Mouse (Mus musculus) MEL (cell line): ENCODE data around the gene Hdgf. TPM values are rescaled to one million over a fixed set of nuclear protein-coding genes. Genes with fewer than 3 reads are reported as not detected.

Experiments
- BHLHE40 ChIP-seq: IDR thresholded peaks from 2 replicates; pipeline ENCODE4 v1.6.1; 2012; ENCODE audit warnings: low read depth, mild to moderate bottlenecking, inconsistent platforms, low read length, improper control_type of control experiment, borderline replicate concordance
- CHD1 ChIP-seq: IDR thresholded peaks from 2 replicates; pipeline ENCODE4 v1.6.1; 2012; ENCODE audit warnings: low read depth, mild to moderate bottlenecking, inconsistent platforms, low read length, improper control_type of control experiment
- CTCF ChIP-seq, 3 experiments: IDR thresholded peaks in 2 of 3; conservative IDR thresholded peaks in 1 of 3; 2 replicates each; pipeline ENCODE4 v1.5.1; 2011 to 2012; ENCODE audit warnings: low read length in 3 of 3, low read depth in 2 of 3, mild to moderate bottlenecking in 2 of 3, improper control_type of control experiment in 1 of 3, inconsistent platforms in 1 of 3, mixed read lengths in 1 of 3, moderate library complexity in 1 of 3; ENCODE audit not compliant: control insufficient read depth in 1 of 3, insufficient read depth in 1 of 3, poor library complexity in 1 of 3, severe bottlenecking in 1 of 3
- E2F4 ChIP-seq: IDR thresholded peaks from 2 replicates; pipeline ENCODE4 v1.6.1; 2011; ENCODE audit warnings: low read depth, low read length, improper control_type of control experiment, borderline replicate concordance
- ELF1 ChIP-seq: IDR thresholded peaks from 2 replicates; pipeline ENCODE4 v1.6.1; 2014; ENCODE audit warnings: low read depth, mild to moderate bottlenecking, inconsistent platforms, low read length, improper control_type of control experiment, moderate library complexity
- EP300 ChIP-seq, 2 experiments: IDR thresholded peaks; 2 replicates each; pipeline ENCODE4 v1.6.1; 2011; ENCODE audit warnings: improper control_type of control experiment in 2 of 2, low read length in 2 of 2, low read depth in 1 of 2, mild to moderate bottlenecking in 1 of 2
- GATA1 ChIP-seq: IDR thresholded peaks from 2 replicates; pipeline ENCODE4 v1.6.1; 2011; ENCODE audit warnings: low read depth, low read length, improper control_type of control experiment
- HCFC1 ChIP-seq: IDR thresholded peaks from 2 replicates; pipeline ENCODE4 v1.6.1; 2012; ENCODE audit warnings: low read depth, mild to moderate bottlenecking, inconsistent platforms, low read length, improper control_type of control experiment, moderate library complexity
- KAT2A ChIP-seq: conservative IDR thresholded peaks from 2 replicates; pipeline ENCODE4 v1.6.1; 2012; ENCODE audit warnings: low read depth, low read length, improper control_type of control experiment, inconsistent platforms
- MXI1 ChIP-seq: IDR thresholded peaks from 2 replicates; pipeline ENCODE4 v1.6.1; 2011; ENCODE audit warnings: mild to moderate bottlenecking, low read depth, low read length, improper control_type of control experiment
- MYB ChIP-seq: IDR thresholded peaks from 2 replicates; pipeline ENCODE4 v1.6.1; 2011; ENCODE audit warnings: mild to moderate bottlenecking, low read depth, low read length, improper control_type of control experiment
- MYC ChIP-seq: IDR thresholded peaks from 2 replicates; pipeline ENCODE4 v1.6.1; 2011; ENCODE audit warnings: low read depth, mild to moderate bottlenecking, low read length, improper control_type of control experiment, moderate library complexity
- NRF1 ChIP-seq: IDR thresholded peaks from 2 replicates; pipeline ENCODE4 v1.6.1; 2014; ENCODE audit warnings: low read depth, mild to moderate bottlenecking, inconsistent platforms, low read length, improper control_type of control experiment, moderate library complexity; ENCODE audit not compliant: poor library complexity, insufficient read depth, severe bottlenecking
- POLR2A ChIP-seq, 2 experiments: IDR thresholded peaks; 2 replicates each; pipeline ENCODE4 v1.6.1; 2011 to 2012; ENCODE audit warnings: low read length in 2 of 2, mild to moderate bottlenecking in 2 of 2, control low read depth in 1 of 2, improper control_type of control experiment in 1 of 2, low read depth in 1 of 2, moderate library complexity in 1 of 2; ENCODE audit not compliant: control insufficient read depth in 1 of 2, insufficient read depth in 1 of 2, poor library complexity in 1 of 2
- POLR2AphosphoS2 ChIP-seq: IDR thresholded peaks from 2 replicates; pipeline ENCODE4 v1.6.1; 2011; ENCODE audit warnings: low read length, improper control_type of control experiment
- POLR2AphosphoS5 ChIP-seq: IDR thresholded peaks from 2 replicates; pipeline ENCODE4 v1.6.1; 2012; ENCODE audit warnings: low read depth, borderline replicate concordance, mild to moderate bottlenecking, inconsistent platforms, low read length, moderate library complexity, mixed read lengths
- RAD21 ChIP-seq: IDR thresholded peaks from 2 replicates; pipeline ENCODE4 v1.6.1; 2011; ENCODE audit warnings: mild to moderate bottlenecking, low read depth, low read length, improper control_type of control experiment
- TBP ChIP-seq: IDR thresholded peaks from 2 replicates; pipeline ENCODE4 v1.8.0; 2011; ENCODE audit warnings: low read depth, low read length, improper control_type of control experiment
- TCF12 ChIP-seq: IDR thresholded peaks from 2 replicates; pipeline ENCODE4 v1.6.1; 2014; ENCODE audit warnings: low read depth, mild to moderate bottlenecking, inconsistent platforms, low read length, improper control_type of control experiment, moderate library complexity
- ZKSCAN1 ChIP-seq: IDR thresholded peaks from 2 replicates; pipeline ENCODE4 v1.6.1; 2012; ENCODE audit warnings: low read depth, mild to moderate bottlenecking, inconsistent platforms, low read length, improper control_type of control experiment, moderate library complexity
- ZNF384 ChIP-seq: IDR thresholded peaks from 2 replicates; pipeline ENCODE4 v1.6.1; 2012; ENCODE audit warnings: low read depth, mild to moderate bottlenecking, inconsistent platforms, low read length, improper control_type of control experiment
- polyA plus RNA-seq, 2 experiments: library from polyadenylated mRNA; stranded (reverse) in 1 of 2; unstranded in 1 of 2; fragments of >175 nt in 1 of 2; fragments of >200 nt in 1 of 2; gene quantifications; 2 replicates each; pipeline versions ENCODE4 v1.2.1 to v1.2.4; 2012; ENCODE audit warnings: low replicate concordance in 2 of 2, low read depth in 1 of 2; ENCODE audit not compliant: insufficient read length in 2 of 2, insufficient read depth in 1 of 2, missing spikeins in 1 of 2
- total RNA-seq: library from RNA; depleted of rRNA; stranded (reverse); fragments of 300-350 nt; gene quantifications from 2 replicates; pipeline ENCODE4 v1.2.3, GENCODE M21; 2012; rRNA removed

Hdgf gene
- total and polyA plus RNA-seq, 3 experiments = 369 to 1,503 (median 519) TPM

DNA sequence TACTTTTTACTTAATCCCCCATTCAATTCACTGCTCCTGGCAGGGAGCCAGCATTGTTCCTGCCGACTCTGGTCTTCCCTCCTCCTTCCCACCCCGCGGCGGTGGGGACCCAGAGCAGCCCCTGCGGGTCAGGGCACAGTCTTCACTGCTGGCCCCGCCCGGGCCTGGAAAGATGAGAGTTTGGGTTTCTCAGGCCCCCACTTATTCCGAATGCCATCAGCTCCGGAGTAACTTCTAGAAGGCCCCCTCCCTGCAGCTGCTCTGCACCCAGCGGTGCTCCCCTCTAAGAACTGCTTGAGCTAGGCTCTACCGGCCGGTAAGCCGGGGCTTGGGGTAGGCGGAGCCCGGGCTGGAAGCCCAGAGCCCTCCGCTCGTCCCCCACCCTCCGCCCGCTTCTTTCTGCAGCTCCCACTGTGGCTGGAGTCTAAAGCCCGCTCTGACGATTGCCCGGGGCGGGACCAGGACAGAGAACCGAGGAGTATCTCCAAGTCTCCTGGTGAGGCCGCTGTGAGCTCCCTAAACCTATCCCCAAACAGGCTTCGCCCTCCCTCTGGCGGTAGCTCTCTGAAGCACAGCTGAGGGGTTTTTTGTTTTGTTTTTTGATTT lies 54.6 kb downstream of the Hdgf start (continued):
- no peak for TF ChIP-seq E2F4
- TF ChIP-seq ELF1 = no peak
- TF ChIP-seq MYB = no peak
- TF ChIP-seq TBP = 0 out of 2 replicates have a peak, but pooled peaks have one; percentile 25
- no peak for TF ChIP-seq MXI1
- no peak for TF ChIP-seq CHD1
- no peak for TF ChIP-seq POLR2A (IDR thresholded peaks at IDR 0.05; ENCODE audit: control insufficient read depth in 1 of 2, insufficient read depth in 1 of 2, low read depth in 1 of 2, low read length in 2 of 2, poor library complexity in 1 of 2)
- no peak for TF ChIP-seq POLR2AphosphoS2
- TF ChIP-seq POLR2AphosphoS5 = no peak
- TF ChIP-seq KAT2A = no peak
- TF ChIP-seq TCF12 = no peak
- peak in 2 of 3 experiments; percentile 73 to 93; a peak in 5 of 6 replicates for TF ChIP-seq CTCF (IDR thresholded peaks at IDR 0.05 in 2 of 3, conservative IDR thresholded peaks at IDR 0.05 in 1 of 3; ENCODE audit: control insufficient read depth in 1 of 3, insufficient read depth in 1 of 3, low read depth in 2 of 3, low read length in 3 of 3, poor library complexity in 1 of 3, severe bottlenecking in 1 of 3)
- TF ChIP-seq BHLHE40 = no peak
- no peak for TF ChIP-seq GATA1
- peak; percentile 47; the same call in 1 of the 2 replicates for TF ChIP-seq ZNF384
- peak; percentile 68 for TF ChIP-seq HCFC1
- TF ChIP-seq ZKSCAN1 = no peak
- TF ChIP-seq RAD21 = peak; percentile 89
- TF ChIP-seq EP300 (IDR thresholded peaks at IDR 0.05; ENCODE audit: low read depth in 1 of 2, low read length in 2 of 2) = no peak
- no peak for TF ChIP-seq NRF1
- no peak for TF ChIP-seq MYC

Other genes starting within 250 kb of the Hdgf start
- 0.04 TPM in 1 of 2 replicates, not detected in the other for gene Lrrc71, start 157.7 kb upstream of the Hdgf start, total RNA-seq
- not detected for gene Lrrc71, start 157.7 kb upstream of the Hdgf start, polyA plus RNA-seq
- gene Ntrk1, start 111.2 kb upstream of the Hdgf start, total RNA-seq = not detected in 2 replicates
- not detected for gene Ntrk1, start 111.2 kb upstream of the Hdgf start, polyA plus RNA-seq
- 0.62 and 0.77 TPM in 2 replicates for gene Insrr, start 109.4 kb upstream of the Hdgf start, total RNA-seq
- gene Insrr, start 109.4 kb upstream of the Hdgf start, polyA plus RNA-seq = 1 to 10 TPM in 1 of 2 experiments, not detected in 1; 3.7 TPM
- gene Pear1, start 82.0 kb upstream of the Hdgf start, total RNA-seq = 0.16 and 0.35 TPM in 2 replicates
- 1 to 10 TPM in 1 of 2 experiments, not detected in 1; 1.0 TPM for gene Pear1, start 82.0 kb upstream of the Hdgf start, polyA plus RNA-seq
- not detected in 2 replicates for gene Sh2d2a, start 59.6 kb upstream of the Hdgf start, total RNA-seq
- not detected for gene Sh2d2a, start 59.6 kb upstream of the Hdgf start, polyA plus RNA-seq
- 43.2 and 47.0 TPM in 2 replicates for gene Prcc, start 20.7 kb upstream of the Hdgf start, total RNA-seq
- gene Prcc, start 20.7 kb upstream of the Hdgf start, polyA plus RNA-seq = 10 to 100 TPM in 1 of 2 experiments, not detected in 1; 65.9 TPM
- gene Mrpl24, start 13.2 kb downstream of the Hdgf start, total RNA-seq = 59.5 and 66.2 TPM in 2 replicates
- gene Mrpl24, start 13.2 kb downstream of the Hdgf start, polyA plus RNA-seq = 10 to 100 TPM in 1 of 2 experiments, not detected in 1; 77.3 TPM
- gene Isg20l2, start 24.0 kb downstream of the Hdgf start, total RNA-seq = 61.4 and 71.8 TPM in 2 replicates
- gene Isg20l2, start 24.0 kb downstream of the Hdgf start, polyA plus RNA-seq = 10 to 100 TPM in 1 of 2 experiments, not detected in 1; 45.0 TPM
- 8.9 and 10.9 TPM in 2 replicates for gene Rrnad1, start 24.4 kb downstream of the Hdgf start, total RNA-seq
- gene Rrnad1, start 24.4 kb downstream of the Hdgf start, polyA plus RNA-seq = 10 to 100 TPM in 1 of 2 experiments, not detected in 1; 21.1 TPM
- gene Crabp2, start 42.3 kb downstream of the Hdgf start, total RNA-seq = 0.23 and 0.29 TPM in 2 replicates
- 1 to 10 TPM in 1 of 2 experiments, not detected in 1; 1.2 TPM for gene Crabp2, start 42.3 kb downstream of the Hdgf start, polyA plus RNA-seq
- gene Nes, start 64.8 kb downstream of the Hdgf start, total RNA-seq = not detected in 2 replicates
- under 1 TPM in 1 of 2 experiments, not detected in 1; 0.01 TPM for gene Nes, start 64.8 kb downstream of the Hdgf start, polyA plus RNA-seq
- not detected in 2 replicates for gene Bcan, start 93.9 kb downstream of the Hdgf start, total RNA-seq
- not detected for gene Bcan, start 93.9 kb downstream of the Hdgf start, polyA plus RNA-seq
- not detected in 2 replicates for gene Hapln2, start 121.3 kb downstream of the Hdgf start, total RNA-seq
- gene Hapln2, start 121.3 kb downstream of the Hdgf start, polyA plus RNA-seq = not detected
- 76.6 and 105 TPM in 2 replicates for gene Gpatch4, start 136.8 kb downstream of the Hdgf start, total RNA-seq
- 100 to 1,000 TPM; 135 to 240 TPM for gene Gpatch4, start 136.8 kb downstream of the Hdgf start, polyA plus RNA-seq
- gene Naxe, start 152.2 kb downstream of the Hdgf start, total RNA-seq = 114 TPM in 2 replicates
- 100 to 1,000 TPM; 165 to 182 TPM for gene Naxe, start 152.2 kb downstream of the Hdgf start, polyA plus RNA-seq
- gene Ttc24, start 172.0 kb downstream of the Hdgf start, total RNA-seq = not detected in 2 replicates
- not detected for gene Ttc24, start 172.0 kb downstream of the Hdgf start, polyA plus RNA-seq
- 19.2 and 21.1 TPM in 2 replicates for gene Iqgap3, start 175.7 kb downstream of the Hdgf start, total RNA-seq
- 10 to 100 TPM in 1 of 2 experiments, not detected in 1; 42.5 TPM for gene Iqgap3, start 175.7 kb downstream of the Hdgf start, polyA plus RNA-seq
- gene Mef2d, start 236.1 kb downstream of the Hdgf start, total RNA-seq = 16.2 and 16.9 TPM in 2 replicates
- gene Mef2d, start 236.1 kb downstream of the Hdgf start, polyA plus RNA-seq = 100 to 1,000 TPM in 1 of 2 experiments, 10 to 100 TPM in 1; 71.4 to 117 TPM